Mouse (Mus musculus): ENCODE data around the gene Aldh1l2. TPM values are rescaled to one million over a fixed set of nuclear protein-coding genes. Genes with fewer than 3 reads are reported as not detected.

Aldh1l2 gene
- polyA plus RNA-seq (2015; fragmentation: Nextera tagmentation; extraction: Ambion mirVana), result 0.16 and 0.24 TPM in 2 replicates

GRCm38 (mm10) chr10:83533910-83534283, at the start of gene Aldh1l2:
Aldh1l2 (minus strand) TSS chr10:83534140.
- H3K9ac ChIP-seq, result no peak within 1 kb of the TSS
- 1% methylated on average over 21 of the region's 21 CpGs for WGBS (ENCODE audit: insufficient replicate concordance)
- no peak within 1 kb of the TSS for H3K27ac ChIP-seq
- H3K36me3 ChIP-seq, result no peaks in the 10 kb centered on the region
- H3K4me3 ChIP-seq (replicated peaks), result peak within 1 kb of the TSS; percentile 41
- H3K27me3 ChIP-seq, result peaks cover 43% of the 10 kb centered on the region
- ATAC-seq (ENCODE audit: low read depth) (peak; percentile 88), DNase-seq (peak; percentile 55)
- H3K4me1 ChIP-seq (replicated peaks), result peaks cover 4% of the 10 kb centered on the region; the same call in 1 of the 2 replicates
- peak within 1 kb of the TSS; percentile 64 for H3K4me2 ChIP-seq
- no peaks in the 10 kb centered on the region for H3K9me3 ChIP-seq (replicated peaks)

DNA sequence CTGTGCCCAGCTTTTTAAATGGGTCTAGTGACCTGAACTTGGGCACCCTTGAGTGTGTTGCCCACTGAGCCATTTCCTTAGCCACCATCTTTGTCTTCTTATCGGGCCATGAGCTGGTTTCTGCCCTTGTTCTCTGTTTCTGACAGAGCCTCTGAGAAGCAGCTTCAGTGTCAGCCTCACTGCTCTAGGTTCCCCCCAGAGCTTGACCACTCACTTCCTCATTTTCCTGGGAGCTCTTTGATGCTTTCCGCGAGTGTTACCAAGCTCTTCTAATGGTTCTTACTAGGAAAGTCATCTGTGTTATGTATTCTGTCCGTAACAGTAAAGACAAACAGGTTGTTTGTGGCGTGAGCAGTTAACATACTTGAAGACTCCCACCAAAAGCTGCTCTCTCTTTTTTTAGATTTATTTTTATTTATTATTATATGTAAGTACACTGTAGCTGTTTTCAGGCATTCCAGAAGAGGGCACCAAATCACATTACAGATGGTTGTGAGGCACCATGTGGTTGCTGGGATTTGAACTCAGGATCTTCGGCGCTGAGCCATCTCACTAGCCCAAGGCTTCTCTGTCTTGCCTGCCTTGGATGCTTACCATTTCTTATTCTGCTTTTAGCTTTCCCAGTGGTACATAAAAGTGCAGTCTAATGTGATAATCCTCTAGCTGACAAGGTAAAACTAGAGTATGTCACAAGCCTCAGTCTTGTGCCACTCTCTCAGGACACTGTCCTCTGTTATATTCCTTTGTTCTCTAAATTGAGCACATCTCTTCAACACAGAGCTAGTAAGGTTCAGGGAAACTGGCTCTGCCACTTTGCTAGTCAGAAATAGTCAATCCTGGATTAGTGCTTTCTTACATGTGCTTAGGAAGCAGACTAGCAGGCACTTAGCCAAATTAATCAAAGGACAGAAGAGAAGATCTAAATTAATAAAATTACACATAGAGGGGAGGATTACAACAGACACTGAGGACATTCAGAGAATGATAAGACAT, 31.8 kb upstream of the Aldh1l2 start:
- Histone ChIP-seq H3K9ac (no peak overlapping the region), H3K9me3 (replicated peaks) (no peaks in the 10 kb centered on the region), H3K27ac (no peak overlapping the region), H3K27me3 (no peaks in the 10 kb centered on the region), H3K36me3 (peaks cover 60% of the 10 kb centered on the region), H3K4me1 (replicated peaks) (no peaks in the 10 kb centered on the region), H3K4me2 (no peak overlapping the region), H3K4me3 (replicated peaks) (no peak overlapping the region)
- whole genome bisulfite sequencing (ENCODE audit: insufficient replicate concordance), result 71% methylated on average over 7 of the region's 7 CpGs
- ATAC-seq (ENCODE audit: low read depth) (no peak), DNase-seq (no peak)

DNA sequence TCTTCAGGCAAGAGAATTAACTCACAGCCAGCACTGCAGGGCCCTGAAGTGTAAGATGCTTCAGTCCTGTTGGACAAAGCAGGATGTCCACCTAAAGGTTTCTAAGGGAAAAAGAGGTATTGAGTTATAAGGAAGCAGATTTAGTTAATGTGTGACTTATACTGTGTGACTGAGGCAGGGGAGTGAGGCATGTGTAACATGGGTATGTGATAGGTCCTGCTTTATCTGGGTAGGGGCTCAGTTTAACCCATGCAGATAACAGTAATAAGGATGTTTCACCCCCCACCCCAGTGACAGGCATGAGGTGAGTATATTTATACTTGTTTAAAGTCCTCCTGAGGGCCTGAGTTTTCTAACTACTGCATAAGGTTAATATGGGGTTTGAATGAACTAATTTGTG, 29.1 kb upstream of the Aldh1l2 start:
- Histone ChIP-seq H3K4me2 (no peak overlapping the region), H3K9ac (no peak overlapping the region), H3K36me3 (peaks cover 70% of the 10 kb centered on the region), H3K27ac (no peak overlapping the region), H3K27me3 (no peaks in the 10 kb centered on the region), H3K9me3 (replicated peaks) (no peaks in the 10 kb centered on the region), H3K4me3 (replicated peaks) (no peak overlapping the region), H3K4me1 (replicated peaks) (no peaks in the 10 kb centered on the region)
- DNase-seq, result no peak
- ATAC-seq (ENCODE audit: low read depth), result no peak

- Histone ChIP-seq H3K4me1 (replicated peaks) (peaks cover 17% of the 10 kb centered on the region), H3K9me3 (replicated peaks) (no peaks in the 10 kb centered on the region), H3K4me2 (peak overlapping the region; percentile 81; the same call in 1 of the 2 replicates), H3K27me3 (no peaks in the 10 kb centered on the region), H3K9ac (no peak overlapping the region), H3K36me3 (peaks cover 12% of the 10 kb centered on the region), H3K27ac (no peak overlapping the region), H3K4me3 (replicated peaks) (peak overlapping the region; percentile 92; the same call in 1 of the 2 replicates)
- DNase-seq (no peak), ATAC-seq (ENCODE audit: low read depth) (no peak)
- 60% methylated on average over 3 of the region's 3 CpGs for WGBS (ENCODE audit: insufficient replicate concordance)
Observed at GRCm38 (mm10) chr10:83545341-83545740, 11.4 kb upstream of the Aldh1l2 start.

DNA sequence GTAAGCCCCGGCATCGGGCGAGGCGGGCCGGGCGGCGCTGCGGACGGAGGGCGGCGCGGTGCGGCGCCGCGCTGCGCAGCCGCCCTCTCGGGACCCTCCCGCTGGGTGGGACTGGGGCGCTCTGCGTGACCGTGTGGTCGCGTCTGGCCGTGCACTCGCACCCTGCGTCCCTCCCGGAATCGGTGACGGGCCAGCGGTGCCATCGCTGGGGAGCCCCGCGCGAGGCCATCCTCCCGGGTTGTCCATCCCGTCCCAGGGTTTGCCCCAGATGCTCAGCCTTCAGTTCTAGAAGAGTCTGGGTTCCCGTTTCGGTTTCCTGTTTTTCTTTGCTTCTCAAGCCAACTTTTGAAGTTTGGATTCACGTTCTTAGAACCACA, 10.2 kb upstream of the Aldh1l2 start:
- Histone ChIP-seq H3K27me3 (no peaks in the 10 kb centered on the region), H3K9me3 (replicated peaks) (no peaks in the 10 kb centered on the region), H3K9ac (peak overlapping the region; percentile 89), H3K4me2 (peak overlapping the region; percentile 81), H3K27ac (peak overlapping the region; percentile 83), H3K4me3 (replicated peaks) (peak overlapping the region; percentile 92), H3K4me1 (replicated peaks) (peaks cover 17% of the 10 kb centered on the region), H3K36me3 (peaks cover 3% of the 10 kb centered on the region; the same call in 1 of the 2 replicates)
- DNase-seq (no peak), ATAC-seq (ENCODE audit: low read depth) (peak; percentile 88)
- under 1% methylated on average over 36 of the region's 41 CpGs for WGBS (ENCODE audit: insufficient replicate concordance)

GRCm38 (mm10) chr10:83543439-83544102, 9.6 kb upstream of the Aldh1l2 start, which contains the start of gene Washc4:
Washc4 (plus strand) TSS chr10:83543752.
- peak within 1 kb of the TSS; percentile 83 for H3K27ac ChIP-seq
- peaks cover 17% of the 10 kb centered on the region for H3K4me1 ChIP-seq (replicated peaks)
- peak within 1 kb of the TSS; percentile 89 for H3K9ac ChIP-seq
- peak within 1 kb of the TSS; percentile 92 for H3K4me3 ChIP-seq (replicated peaks)
- peaks cover 3% of the 10 kb centered on the region; the same call in 1 of the 2 replicates for H3K36me3 ChIP-seq
- no peaks in the 10 kb centered on the region for H3K27me3 ChIP-seq
- DNase-seq, result peak; percentile 90
- WGBS (ENCODE audit: insufficient replicate concordance), result 4% methylated on average over 49 of the region's 49 CpGs
- H3K9me3 ChIP-seq (replicated peaks), result no peaks in the 10 kb centered on the region
- peak; percentile 100 for ATAC-seq (ENCODE audit: low read depth)
- peak within 1 kb of the TSS; percentile 81 for H3K4me2 ChIP-seq

DNA sequence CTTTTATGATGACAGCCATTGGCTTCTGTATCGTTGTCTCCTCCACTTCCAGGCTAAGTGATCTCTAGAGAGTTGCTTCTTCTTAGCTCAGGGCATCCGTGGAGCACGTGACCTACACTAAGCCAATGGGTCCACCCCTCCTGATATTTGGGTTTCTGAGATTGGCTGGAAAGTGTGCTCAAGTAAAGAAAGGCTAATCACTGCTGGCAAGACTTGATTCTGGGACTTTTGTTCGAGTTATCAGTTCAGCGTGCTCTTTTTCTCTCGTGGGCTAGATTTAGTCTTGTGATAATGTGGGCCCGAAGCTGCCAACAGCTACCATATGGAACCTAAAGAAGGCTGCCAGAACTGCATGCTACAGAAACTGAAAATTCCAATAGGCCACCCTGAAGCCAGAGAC, 8.3 kb upstream of the Aldh1l2 start:
- ATAC-seq (ENCODE audit: low read depth), result no peak

GRCm38 (mm10) chr10:83540092-83540491, 6.2 kb upstream of the Aldh1l2 start:
- Histone ChIP-seq H3K4me3 (replicated peaks) (no peak overlapping the region), H3K4me1 (replicated peaks) (peaks cover 10% of the 10 kb centered on the region), H3K36me3 (no peaks in the 10 kb centered on the region), H3K27me3 (0 out of 2 replicates have a peak, but pooled peaks cover 5% of the 10 kb centered on the region), H3K4me2 (no peak overlapping the region), H3K9ac (no peak overlapping the region), H3K9me3 (replicated peaks) (no peaks in the 10 kb centered on the region), H3K27ac (no peak overlapping the region)
- ATAC-seq (ENCODE audit: low read depth) (no peak), DNase-seq (no peak)
- 44% methylated on average over 3 of the region's 3 CpGs for WGBS (ENCODE audit: insufficient replicate concordance)

More for the DNA sequence above, 8.3 kb upstream of the Aldh1l2 start:
- no peak overlapping the region for H3K27ac ChIP-seq
- H3K4me2 ChIP-seq, result no peak overlapping the region
- no peaks in the 10 kb centered on the region for H3K36me3 ChIP-seq
- no peaks in the 10 kb centered on the region for H3K9me3 ChIP-seq (replicated peaks)
- no peak overlapping the region for H3K4me3 ChIP-seq (replicated peaks)
- H3K4me1 ChIP-seq (replicated peaks), result peaks cover 17% of the 10 kb centered on the region
- 59% methylated on average over 7 of the region's 7 CpGs for WGBS (ENCODE audit: insufficient replicate concordance)
- H3K9ac ChIP-seq, result no peak overlapping the region
- H3K27me3 ChIP-seq, result 0 out of 2 replicates have a peak, but pooled peaks cover under 1% of the 10 kb centered on the region
- DNase-seq, result no peak

- peaks cover 12% of the 10 kb centered on the region for H3K27me3 ChIP-seq
- 57% methylated on average over 6 of the region's 6 CpGs for WGBS (ENCODE audit: insufficient replicate concordance)
- H3K4me2 ChIP-seq, result no peak overlapping the region
- H3K9me3 ChIP-seq (replicated peaks), result no peaks in the 10 kb centered on the region
- ATAC-seq (ENCODE audit: low read depth) (no peak), DNase-seq (no peak)
- no peak overlapping the region for H3K4me3 ChIP-seq (replicated peaks)
- no peak overlapping the region for H3K9ac ChIP-seq
- peaks cover 4% of the 10 kb centered on the region for H3K4me1 ChIP-seq (replicated peaks)
- no peaks in the 10 kb centered on the region for H3K36me3 ChIP-seq
- no peak overlapping the region for H3K27ac ChIP-seq
Observed at GRCm38 (mm10) chr10:83539311-83539980, 5.5 kb upstream of the Aldh1l2 start.

DNA sequence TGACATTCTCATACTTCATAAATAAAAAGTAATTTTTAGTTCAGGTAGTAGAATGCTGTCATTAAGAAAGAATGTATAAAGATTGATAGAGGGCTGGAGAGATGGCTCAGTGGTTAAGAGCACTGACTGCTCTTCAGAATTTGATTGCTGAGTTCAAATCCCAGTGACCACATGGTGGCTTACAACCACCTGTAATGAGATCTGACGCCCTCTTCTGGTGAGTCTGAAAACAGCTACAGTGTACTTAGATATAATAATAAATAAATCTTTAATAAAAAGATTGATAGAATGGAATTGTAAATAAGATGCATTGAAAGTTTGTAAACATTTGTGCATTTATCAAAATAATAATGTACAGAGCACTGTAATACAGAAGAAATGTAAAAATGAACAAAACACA, 2.5 kb upstream of the Aldh1l2 start:
- 6% methylated on average over 1 of the region's 1 CpGs for WGBS (ENCODE audit: insufficient replicate concordance)
- H3K9me3 ChIP-seq (replicated peaks), result no peaks in the 10 kb centered on the region
- no peak overlapping the region for H3K9ac ChIP-seq
- H3K36me3 ChIP-seq, result no peaks in the 10 kb centered on the region
- no peak for ATAC-seq (ENCODE audit: low read depth)
- H3K4me1 ChIP-seq (replicated peaks), result peaks cover 4% of the 10 kb centered on the region; the same call in 1 of the 2 replicates
- H3K4me2 ChIP-seq, result no peak overlapping the region
- no peak for DNase-seq
- H3K27me3 ChIP-seq, result peaks cover 38% of the 10 kb centered on the region
- no peak overlapping the region for H3K4me3 ChIP-seq (replicated peaks)
- H3K27ac ChIP-seq, result no peak overlapping the region

Measured in liver, embryonic 13.5 days (tissue).